Comparison of ENCODE assay signal across 17 mouse cellular contexts in the genomic region with DNA sequence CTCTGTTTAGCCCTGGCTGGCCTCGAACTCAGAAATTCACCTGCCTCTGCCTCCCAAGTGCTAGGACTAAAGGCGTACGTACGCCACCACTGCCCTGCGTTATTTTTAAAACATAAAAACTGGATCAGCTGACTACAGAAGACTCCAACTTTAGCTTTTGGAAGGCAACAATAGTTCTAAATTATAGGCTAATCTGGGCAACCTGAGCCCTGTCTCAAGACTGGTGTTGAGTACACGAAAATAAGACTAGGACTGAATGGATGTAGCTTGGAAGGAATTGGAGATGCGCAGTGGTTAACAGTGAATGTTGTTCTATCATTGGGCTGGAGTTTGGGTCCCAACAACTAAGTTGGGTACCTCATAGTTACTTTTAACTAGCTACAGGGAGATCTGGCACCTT.
"Had no signal": no experiment of that assay in that cellular context is flagged by ENCODE, and none has a peak within 500 bp of the region (broad histone marks: within the 10 kb centered on the region; RNA-seq: fewer than 3 reads in every experiment).

No protein-coding gene starts in this region.

- H3K27ac ChIP-seq: lung, embryonic 15.5 days; macrophage; midbrain, embryonic 13.5 days; midbrain, embryonic 15.5 days; neural tube, embryonic 12.5 days; stomach, embryonic 15.5 days; stomach, postnatal 0 days had no signal

- ATAC-seq: lung, postnatal 0 days; midbrain, embryonic 13.5 days; midbrain, embryonic 15.5 days had no signal

- H3K9ac ChIP-seq: lung, embryonic 15.5 days; midbrain, embryonic 13.5 days; midbrain, embryonic 15.5 days; neural tube, embryonic 12.5 days; stomach, embryonic 15.5 days had no signal

- H3K27me3 ChIP-seq: lung, embryonic 15.5 days; megakaryocyte, embryonic 14.5 days; midbrain, embryonic 13.5 days; midbrain, embryonic 15.5 days; neural tube, embryonic 12.5 days; stomach, embryonic 15.5 days had no signal

- H3K4me2 ChIP-seq: lung, embryonic 15.5 days; midbrain, embryonic 11.5 days; midbrain, embryonic 13.5 days; midbrain, embryonic 15.5 days; neural tube, embryonic 12.5 days; stomach, embryonic 15.5 days had no signal

- DNase-seq: lung, adult 2 months; lung, postnatal 14 days; lung, postnatal 36 days; right cerebral cortex, postnatal 14 days; thymus, adult 2 months; thymus, postnatal 25 days; thymus, postnatal 4 days had no signal

- H3K9me3 ChIP-seq: lung, embryonic 15.5 days; megakaryocyte, embryonic 14.5 days; midbrain, embryonic 13.5 days; midbrain, embryonic 15.5 days; neural tube, embryonic 12.5 days; stomach, embryonic 15.5 days had no signal

- H3K4me1 ChIP-seq: lung, embryonic 15.5 days; neural tube, embryonic 12.5 days; stomach, embryonic 15.5 days had no signal

- H3K4me3 ChIP-seq: lung, embryonic 15.5 days; megakaryocyte, embryonic 14.5 days; midbrain, embryonic 13.5 days; midbrain, embryonic 15.5 days; neural tube, embryonic 12.5 days; stomach, embryonic 15.5 days had no signal
